Mouse (Mus musculus): ENCODE measurements at regions not wholly inside any gene's neighbourhood (a gene's known extent, or its start where the extent isn't known, plus 50 kb on each side); places are given as distances from the start of the nearest gene placed in this dataset.

- DNase-seq (ENCODE audit: low spot score in 2 of 2) = no peak
Observed at GRCm38 (mm10) chr11:43091046-43091445, 55.5 kb downstream of the Gm9972 start.

GRCm38 (mm10) chr11:43092126-43092920 is 56.8 kb downstream of the Gm9972 start:
- peak; percentile 54 to 73 for DNase-seq (ENCODE audit: low spot score in 2 of 2)

GRCm38 (mm10) chr11:43092980-43093379 is 56.7 kb upstream of the Atp10b start:
- DNase-seq (ENCODE audit: low spot score in 2 of 2) = peak in 1 of 2 experiments; percentile 36

GRCm38 (mm10) chr11:43096003-43096402 is 53.7 kb upstream of the Atp10b start:
- no peak for DNase-seq (ENCODE audit: low spot score in 2 of 2)

GRCm38 (mm10) chr11:43098795-43099425 is 50.8 kb upstream of the Atp10b start:
- no peak for DNase-seq (ENCODE audit: low spot score in 2 of 2)

All from layer of hippocampus, adult 18-20 months (tissue).